Mouse (Mus musculus): Measurements from ENCODE around the gene Gbf1. TPM values are rescaled to one million over a fixed set of nuclear protein-coding genes. Genes with fewer than 3 reads are reported as not detected.
"Not testable (repeated sequence)": the region's sequence is repeated elsewhere in the genome, so short reads cannot be mapped to it uniquely, and the experiment has no call there.

The Gbf1 gene
- polyA plus RNA-seq, 1 experiment from 2014 or later, result 41.2 TPM

- 47% methylated on average over 2 of the region's 2 CpGs for WGBS
These were observed 34.9 kb downstream of the Gbf1 start for GRCm38 (mm10) chr19:46187203-46187602.

GRCm38 (mm10) chr19:46198293-46198692 is 46.0 kb downstream of the Gbf1 start:
- 87% methylated on average over 3 of the region's 3 CpGs for WGBS
- Histone ChIP-seq H3K27me3 (no peaks in the 10 kb centered on the region), H3K9me3 (replicated peaks) (no peaks in the 10 kb centered on the region), H3K4me1 (replicated peaks) (peaks cover 20% of the 10 kb centered on the region), H3K4me3 (no peak overlapping the region), H3K4me2 (no peak overlapping the region), H3K36me3 (no peaks in the 10 kb centered on the region), H3K27ac (no peak overlapping the region), H3K9ac (no peak overlapping the region)
- no peak for ATAC-seq (replicated peaks; ENCODE audit: insufficient number of reproducible peaks, insufficient read depth, low FRiP score, low read depth)

More at GRCm38 (mm10) chr19:46187203-46187602, 34.9 kb downstream of the Gbf1 start:
- H3K9me3 ChIP-seq (replicated peaks), result no peaks in the 10 kb centered on the region
- H3K36me3 ChIP-seq, result no peaks in the 10 kb centered on the region
- H3K4me1 ChIP-seq (replicated peaks), result peaks cover 16% of the 10 kb centered on the region
- H3K4me3 ChIP-seq, result no peak overlapping the region
- no peak overlapping the region for H3K4me2 ChIP-seq
- H3K27me3 ChIP-seq, result no peaks in the 10 kb centered on the region
- no peak overlapping the region for H3K9ac ChIP-seq
- H3K27ac ChIP-seq, result no peak overlapping the region
- no peak for ATAC-seq (replicated peaks; ENCODE audit: insufficient number of reproducible peaks, insufficient read depth, low FRiP score, low read depth)

- ATAC-seq (replicated peaks; ENCODE audit: insufficient number of reproducible peaks, insufficient read depth, low FRiP score, low read depth), result no peak
- Histone ChIP-seq H3K36me3 (no peaks in the 10 kb centered on the region), H3K27me3 (no peaks in the 10 kb centered on the region), H3K9ac (no peak overlapping the region), H3K4me2 (no peak overlapping the region), H3K4me3 (no peak overlapping the region), H3K27ac (no peak overlapping the region), H3K9me3 (replicated peaks) (no peaks in the 10 kb centered on the region), H3K4me1 (replicated peaks) (peaks cover 20% of the 10 kb centered on the region)
- 84% methylated on average over 5 of the region's 5 CpGs for WGBS
These were observed 46.6 kb downstream of the Gbf1 start for GRCm38 (mm10) chr19:46198891-46199290.

GRCm38 (mm10) chr19:46204166-46204565 is 51.9 kb downstream of the Gbf1 start:
- Histone ChIP-seq H3K9ac (no peak overlapping the region), H3K4me3 (no peak overlapping the region), H3K4me1 (replicated peaks) (no peaks in the 10 kb centered on the region), H3K4me2 (no peak overlapping the region), H3K27ac (no peak overlapping the region), H3K36me3 (no peaks in the 10 kb centered on the region), H3K9me3 (replicated peaks) (no peaks in the 10 kb centered on the region), H3K27me3 (no peaks in the 10 kb centered on the region)
- no peak for ATAC-seq (replicated peaks; ENCODE audit: insufficient number of reproducible peaks, insufficient read depth, low FRiP score, low read depth)
- 88% methylated on average over 6 of the region's 6 CpGs for WGBS

- Histone ChIP-seq H3K4me3 (no peak overlapping the region), H3K27ac (no peak overlapping the region), H3K27me3 (no peaks in the 10 kb centered on the region), H3K4me1 (replicated peaks) (no peaks in the 10 kb centered on the region), H3K4me2 (no peak overlapping the region), H3K9ac (no peak overlapping the region), H3K36me3 (no peaks in the 10 kb centered on the region), H3K9me3 (replicated peaks) (no peaks in the 10 kb centered on the region)
- ATAC-seq (replicated peaks; ENCODE audit: insufficient number of reproducible peaks, insufficient read depth, low FRiP score, low read depth), result no peak
- 94% methylated on average over 6 of the region's 6 CpGs for WGBS
These were observed 53.4 kb downstream of the Gbf1 start for GRCm38 (mm10) chr19:46205680-46206079.

GRCm38 (mm10) chr19:46210951-46211350 is 58.6 kb downstream of the Gbf1 start:
- H3K9me3 ChIP-seq (replicated peaks), result no peaks in the 10 kb centered on the region
- H3K4me2 ChIP-seq, result no peak overlapping the region
- H3K27me3 ChIP-seq, result no peaks in the 10 kb centered on the region
- no peaks in the 10 kb centered on the region for H3K36me3 ChIP-seq
- no peak overlapping the region for H3K4me3 ChIP-seq
- ATAC-seq (replicated peaks; ENCODE audit: insufficient number of reproducible peaks, insufficient read depth, low FRiP score, low read depth), result no peak
- peaks cover 19% of the 10 kb centered on the region for H3K4me1 ChIP-seq (replicated peaks)
- H3K27ac ChIP-seq, result no peak overlapping the region
- H3K9ac ChIP-seq, result no peak overlapping the region

- no peaks in the 10 kb centered on the region for H3K27me3 ChIP-seq
- no peak overlapping the region for H3K4me3 ChIP-seq
- peak overlapping the region; percentile 83 for H3K27ac ChIP-seq
- ATAC-seq (replicated peaks; ENCODE audit: insufficient number of reproducible peaks, insufficient read depth, low FRiP score, low read depth), result no peak
- 71% methylated on average over 5 of the region's 5 CpGs for WGBS
- no peaks in the 10 kb centered on the region for H3K9me3 ChIP-seq (replicated peaks)
- no peaks in the 10 kb centered on the region for H3K36me3 ChIP-seq
- peaks cover 29% of the 10 kb centered on the region for H3K4me1 ChIP-seq (replicated peaks)
- H3K4me2 ChIP-seq, result no peak overlapping the region
- no peak overlapping the region for H3K9ac ChIP-seq
These were observed 62.2 kb downstream of the Gbf1 start for GRCm38 (mm10) chr19:46214541-46214940.

- Histone ChIP-seq H3K9ac (no peak overlapping the region), H3K27ac (peak overlapping the region; percentile 83), H3K4me1 (replicated peaks) (peaks cover 29% of the 10 kb centered on the region), H3K36me3 (no peaks in the 10 kb centered on the region), H3K4me3 (no peak overlapping the region), H3K9me3 (replicated peaks) (no peaks in the 10 kb centered on the region), H3K27me3 (no peaks in the 10 kb centered on the region), H3K4me2 (peak overlapping the region; percentile 7; the same call in 1 of the 2 replicates)
- WGBS, result 18% methylated on average over 3 of the region's 3 CpGs
- peak; percentile 67; the same call in 1 of the 2 replicates for ATAC-seq (replicated peaks; ENCODE audit: insufficient number of reproducible peaks, insufficient read depth, low FRiP score, low read depth)
These were observed 63.1 kb downstream of the Gbf1 start for GRCm38 (mm10) chr19:46215401-46215800.

- no peak for ATAC-seq (replicated peaks; ENCODE audit: insufficient number of reproducible peaks, insufficient read depth, low FRiP score, low read depth)
- no peaks in the 10 kb centered on the region for H3K36me3 ChIP-seq
- 78% methylated on average over 1 of the region's 1 CpGs for WGBS
- peaks cover 29% of the 10 kb centered on the region for H3K4me1 ChIP-seq (replicated peaks)
- H3K27ac ChIP-seq, result peak overlapping the region; percentile 83
- H3K27me3 ChIP-seq, result no peaks in the 10 kb centered on the region
- H3K4me3 ChIP-seq, result no peak overlapping the region
- no peak overlapping the region for H3K4me2 ChIP-seq
- H3K9me3 ChIP-seq (replicated peaks), result no peaks in the 10 kb centered on the region
- no peak overlapping the region for H3K9ac ChIP-seq
These were observed 64.4 kb downstream of the Gbf1 start for GRCm38 (mm10) chr19:46216716-46217115.

- not testable (repeated sequence) for H3K9me3 ChIP-seq (replicated peaks)
These were observed 65.0 kb downstream of the Gbf1 start for GRCm38 (mm10) chr19:46217347-46217746.

GRCm38 (mm10) chr19:46220116-46220515 is 67.8 kb downstream of the Gbf1 start:
- ATAC-seq (replicated peaks; ENCODE audit: insufficient number of reproducible peaks, insufficient read depth, low FRiP score, low read depth), result no peak
- Histone ChIP-seq H3K4me3 (no peak overlapping the region), H3K9me3 (replicated peaks) (no peaks in the 10 kb centered on the region), H3K36me3 (no peaks in the 10 kb centered on the region), H3K27ac (no peak overlapping the region), H3K4me2 (no peak overlapping the region), H3K9ac (no peak overlapping the region), H3K27me3 (no peaks in the 10 kb centered on the region), H3K4me1 (replicated peaks) (peaks cover 38% of the 10 kb centered on the region)
- WGBS, result 89% methylated on average over 5 of the region's 5 CpGs

More at GRCm38 (mm10) chr19:46217347-46217746, 65.0 kb downstream of the Gbf1 start:
- not testable (repeated sequence) for H3K36me3 ChIP-seq; H3K9ac ChIP-seq; H3K4me2 ChIP-seq; H3K27me3 ChIP-seq; H3K4me3 ChIP-seq; ATAC-seq (replicated peaks; ENCODE audit: insufficient number of reproducible peaks, insufficient read depth, low FRiP score, low read depth)
- H3K4me1 ChIP-seq (replicated peaks), result peaks cover 30% of the 10 kb centered on the region
- 0 out of 2 replicates have a peak overlapping the region, but pooled peaks have one; percentile 83 for H3K27ac ChIP-seq

GRCm38 (mm10) chr19:46223118-46223517 is 70.8 kb downstream of the Gbf1 start:
- H3K27ac ChIP-seq, result no peak overlapping the region
- WGBS, result 78% methylated on average over 4 of the region's 4 CpGs
- H3K27me3 ChIP-seq, result no peaks in the 10 kb centered on the region
- H3K9ac ChIP-seq, result no peak overlapping the region
- no peak overlapping the region for H3K4me2 ChIP-seq
- H3K9me3 ChIP-seq (replicated peaks), result no peaks in the 10 kb centered on the region
- no peaks in the 10 kb centered on the region for H3K36me3 ChIP-seq
- peaks cover 30% of the 10 kb centered on the region for H3K4me1 ChIP-seq (replicated peaks)
- ATAC-seq (replicated peaks; ENCODE audit: insufficient number of reproducible peaks, insufficient read depth, low FRiP score, low read depth), result no peak
- H3K4me3 ChIP-seq, result no peak overlapping the region
